Mouse (Mus musculus) erythroblast, embryonic 14.5 days (primary cell): Measurements from ENCODE around the gene Marcks. TPM values are rescaled to one million over a fixed set of nuclear protein-coding genes. Genes with fewer than 3 reads are reported as not detected.

Experiments used
- H3K27me3 ChIP-seq: 2 replicates; pipeline ENCODE4 v1.6.1; 2012; ENCODE audit warnings: inconsistent platforms; ENCODE audit not compliant: control insufficient read depth
- H3K36me3 ChIP-seq: 2 replicates; pipeline ENCODE4 v1.6.1; 2012; ENCODE audit warnings: mild to moderate bottlenecking, inconsistent platforms; ENCODE audit not compliant: control insufficient read depth
- H3K4me1 ChIP-seq: 2 replicates; pipeline ENCODE4 v1.6.1; 2012; ENCODE audit warnings: inconsistent platforms; ENCODE audit not compliant: control insufficient read depth
- H3K4me3 ChIP-seq: replicated peaks from 2 replicates; pipeline ENCODE3; 2012; ENCODE audit warnings: moderate library complexity, mild to moderate bottlenecking, inconsistent platforms
- H3K9me3 ChIP-seq: 2 replicates; pipeline ENCODE4 v1.6.1; 2012; ENCODE audit warnings: low read length, inconsistent platforms, mixed read lengths; ENCODE audit not compliant: control insufficient read depth
- GATA1 ChIP-seq: IDR thresholded peaks from 2 replicates; pipeline ENCODE4 v1.6.1; 2012; ENCODE audit warnings: low read length, inconsistent platforms, mixed read lengths
- TAL1 ChIP-seq: IDR thresholded peaks from 3 replicates; pipeline ENCODE4 v1.6.1; 2012; ENCODE audit warnings: low read length, inconsistent platforms, mixed read lengths
- polyA plus RNA-seq: library from polyadenylated mRNA; stranded (reverse); fragments of >175 nt; gene quantifications from 2 replicates; pipeline ENCODE4 v1.2.3, GENCODE M21; 2012

Marcks gene
- polyA plus RNA-seq, 1 experiment, result 0.35 TPM

DNA sequence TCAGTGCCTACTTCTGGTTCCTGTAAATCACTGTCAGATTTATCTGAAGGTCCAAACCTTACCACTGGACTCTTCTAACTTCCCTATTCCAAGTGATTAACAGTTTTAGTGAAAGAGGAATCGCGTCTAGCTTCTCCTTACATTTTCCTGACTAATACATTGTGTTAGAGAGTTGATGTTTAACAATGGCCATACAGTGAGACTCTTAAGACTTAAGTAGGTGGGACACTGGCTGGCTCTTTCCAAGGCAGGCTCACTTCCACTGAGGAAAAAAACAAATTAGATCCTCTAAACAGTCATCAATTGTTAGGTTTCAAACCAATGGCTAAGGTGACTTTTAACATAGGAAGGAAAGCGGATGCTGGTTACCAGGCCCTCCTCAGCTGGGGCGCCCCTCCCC, 25.9 kb downstream of the Marcks start:
- H3K4me1 ChIP-seq, result no peaks in the 10 kb centered on the region
- TF ChIP-seq TAL1 (no peak), GATA1 (no peak)
- no peak overlapping the region for H3K4me3 ChIP-seq
- no peaks in the 10 kb centered on the region for H3K27me3 ChIP-seq
- H3K9me3 ChIP-seq, result no peaks in the 10 kb centered on the region
- no peaks in the 10 kb centered on the region for H3K36me3 ChIP-seq

GRCm38 (mm10) chr10:37112362-37112761, 26.4 kb downstream of the Marcks start:
- Histone ChIP-seq H3K4me3 (no peak overlapping the region), H3K9me3 (no peaks in the 10 kb centered on the region), H3K4me1 (no peaks in the 10 kb centered on the region), H3K36me3 (no peaks in the 10 kb centered on the region), H3K27me3 (no peaks in the 10 kb centered on the region)
- TF ChIP-seq TAL1, result no peak
- no peak for TF ChIP-seq GATA1

- Histone ChIP-seq H3K36me3 (no peaks in the 10 kb centered on the region), H3K4me3 (no peak overlapping the region), H3K27me3 (no peaks in the 10 kb centered on the region), H3K9me3 (no peaks in the 10 kb centered on the region), H3K4me1 (no peaks in the 10 kb centered on the region)
- TF ChIP-seq GATA1, result no peak
- no peak for TF ChIP-seq TAL1
These were observed 27.3 kb downstream of the Marcks start for GRCm38 (mm10) chr10:37111432-37111831.

DNA sequence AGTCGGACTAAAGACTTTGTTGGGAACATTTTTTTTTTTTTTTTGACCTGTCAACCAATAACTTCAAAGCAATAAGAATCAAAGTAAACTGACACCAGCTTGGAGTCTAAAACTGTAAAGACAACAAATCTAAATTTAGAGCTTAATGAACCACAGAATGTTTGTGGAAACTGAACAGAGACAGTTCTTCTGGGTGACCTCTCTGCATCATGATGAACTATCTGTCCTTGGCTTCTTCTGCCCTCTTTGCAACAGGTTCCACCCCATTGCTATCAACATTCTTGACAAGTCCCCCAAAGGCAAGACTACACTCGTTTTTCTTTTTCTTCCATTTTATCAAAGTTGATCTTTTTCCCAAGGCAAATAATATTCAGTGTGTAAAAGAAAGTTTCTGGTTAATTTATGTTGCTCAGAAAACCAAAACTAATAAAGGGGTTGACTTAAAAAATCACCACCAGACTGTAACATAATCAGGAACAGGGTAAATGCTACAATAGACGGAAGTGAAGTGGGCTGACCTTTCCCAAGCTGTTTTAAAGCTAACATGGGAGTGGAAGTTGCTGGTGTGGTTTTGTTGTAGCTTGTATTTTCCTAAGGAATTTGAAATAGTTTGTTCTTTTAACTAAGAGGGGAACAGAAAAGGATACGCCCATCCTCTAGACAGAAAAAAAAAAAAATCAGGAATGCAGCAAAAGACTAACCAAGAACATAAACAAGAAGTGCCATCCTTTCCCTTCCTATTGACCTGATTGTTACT, 31.7 kb downstream of the Marcks start:
- no peak overlapping the region for H3K4me3 ChIP-seq

GRCm38 (mm10) chr10:37106303-37106702, 32.4 kb downstream of the Marcks start:
- no peaks in the 10 kb centered on the region for H3K36me3 ChIP-seq
- H3K4me3 ChIP-seq, result no peak overlapping the region
- H3K4me1 ChIP-seq, result no peaks in the 10 kb centered on the region
- no peaks in the 10 kb centered on the region for H3K9me3 ChIP-seq
- H3K27me3 ChIP-seq, result no peaks in the 10 kb centered on the region
- TF ChIP-seq TAL1 (no peak), GATA1 (no peak)

More for the DNA sequence above, 31.7 kb downstream of the Marcks start:
- no peaks in the 10 kb centered on the region for H3K27me3 ChIP-seq
- no peaks in the 10 kb centered on the region for H3K4me1 ChIP-seq
- TF ChIP-seq TAL1 (no peak), GATA1 (no peak)
- no peaks in the 10 kb centered on the region for H3K36me3 ChIP-seq
- no peaks in the 10 kb centered on the region for H3K9me3 ChIP-seq

- no peaks in the 10 kb centered on the region for H3K27me3 ChIP-seq
- no peak for TF ChIP-seq TAL1
- TF ChIP-seq GATA1, result no peak
These were observed 36.3 kb downstream of the Marcks start for GRCm38 (mm10) chr10:37102227-37103080.

GRCm38 (mm10) chr10:37101733-37102132, 37.0 kb downstream of the Marcks start:
- H3K9me3 ChIP-seq, result no peaks in the 10 kb centered on the region
- H3K36me3 ChIP-seq, result no peaks in the 10 kb centered on the region
- no peaks in the 10 kb centered on the region for H3K4me1 ChIP-seq
- no peak overlapping the region for H3K4me3 ChIP-seq
- no peaks in the 10 kb centered on the region for H3K27me3 ChIP-seq
- TF ChIP-seq TAL1, result no peak
- TF ChIP-seq GATA1, result no peak

More at GRCm38 (mm10) chr10:37102227-37103080, 36.3 kb downstream of the Marcks start:
- Histone ChIP-seq H3K36me3 (no peaks in the 10 kb centered on the region), H3K4me1 (no peaks in the 10 kb centered on the region), H3K4me3 (no peak overlapping the region), H3K9me3 (no peaks in the 10 kb centered on the region)

DNA sequence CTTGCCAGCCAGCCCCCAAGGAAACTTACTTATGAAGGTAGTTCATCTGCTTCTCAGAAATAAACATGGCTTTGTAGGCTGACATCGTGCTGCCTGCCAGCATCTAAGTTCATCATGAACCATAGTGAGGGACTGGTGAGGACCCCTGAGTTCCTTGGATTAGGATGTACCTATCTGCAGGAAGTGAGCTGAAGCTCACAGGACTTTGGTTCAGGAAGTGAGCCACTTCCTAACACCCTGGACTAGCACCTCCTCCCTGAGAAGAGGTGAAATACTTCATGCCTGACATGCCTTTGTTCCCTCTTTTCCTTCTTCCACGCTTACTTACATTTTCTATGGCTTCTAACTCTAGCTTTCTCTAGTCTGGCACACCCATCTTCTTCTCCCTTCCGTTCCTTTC, 42.2 kb downstream of the Marcks start:
- H3K9me3 ChIP-seq, result no peaks in the 10 kb centered on the region
- no peaks in the 10 kb centered on the region for H3K27me3 ChIP-seq
- H3K4me3 ChIP-seq, result no peak overlapping the region
- no peaks in the 10 kb centered on the region for H3K36me3 ChIP-seq
- H3K4me1 ChIP-seq, result no peaks in the 10 kb centered on the region
- TF ChIP-seq TAL1 (no peak), GATA1 (no peak)

DNA sequence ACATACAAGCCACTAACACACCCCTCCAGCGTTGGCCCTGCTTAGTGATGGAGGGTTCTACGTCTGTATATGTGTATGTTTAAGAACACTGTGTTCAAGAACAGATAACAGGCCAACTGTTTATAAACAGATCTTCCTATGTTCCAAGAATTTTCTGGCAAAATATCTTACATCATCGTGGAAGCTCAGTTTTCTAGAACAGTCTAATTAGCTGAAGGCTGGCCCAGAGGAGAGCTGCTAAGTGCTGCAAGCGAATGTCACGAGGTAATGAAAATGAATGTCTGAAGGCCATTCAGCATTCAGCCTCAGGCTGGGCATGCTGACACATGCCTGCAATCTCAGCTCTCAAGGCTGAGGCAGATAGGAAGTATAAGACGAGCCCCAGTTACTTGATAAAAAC, 42.9 kb downstream of the Marcks start:
- H3K9me3 ChIP-seq, result no peaks in the 10 kb centered on the region
- H3K4me1 ChIP-seq, result no peaks in the 10 kb centered on the region
- no peaks in the 10 kb centered on the region for H3K27me3 ChIP-seq
- H3K36me3 ChIP-seq, result no peaks in the 10 kb centered on the region
- no peak overlapping the region for H3K4me3 ChIP-seq
- TF ChIP-seq GATA1, result no peak
- TF ChIP-seq TAL1, result no peak
